Mouse (Mus musculus) macrophage (primary cell): ENCODE results near the gene Pjvk. TPM values are rescaled to one million over a fixed set of nuclear protein-coding genes. Genes with fewer than 3 reads are reported as not detected.

Source experiments
- H3K27ac ChIP-seq: fragments of 350-480 bp; formaldehyde crosslinking; 2 replicates; pipeline ENCODE4 v1.9.0; 2021
- H3K36me3 ChIP-seq: fragments of 350-480 bp; formaldehyde crosslinking; 2 replicates; pipeline ENCODE4 v1.9.0; 2021; ENCODE audit errors: inconsistent target
- H3K4me3 ChIP-seq: fragments of 350-480 bp; formaldehyde crosslinking; 2 replicates; pipeline ENCODE4 v1.9.0; 2021; ENCODE audit errors: inconsistent target
- H3K79me2 ChIP-seq: fragments of 350-480 bp; formaldehyde crosslinking; 2 replicates; pipeline ENCODE4 v1.9.0; 2021; ENCODE audit errors: inconsistent target
- WGBS: methylation state at CpG from one replicate; pipeline ENCODE4 v1.1.7; 2026; ENCODE audit warnings: inconsistent platforms; ENCODE audit not compliant: missing documents; 5-methylcytosine and 5-hydroxymethylcytosine counted together
- polyA plus RNA-seq: library from polyadenylated mRNA; stranded (reverse); fragments of 250-400 nt; gene quantifications from 3 replicates; pipeline ENCODE4 v1.2.4, GENCODE M21; 2018; ENCODE audit warnings: inconsistent platforms

The Pjvk gene
- polyA plus RNA-seq, 1 experiment from 2014 or later, result 0.33 TPM

- H3K36me3 ChIP-seq, result 0 out of 2 replicates have a peak, but pooled peaks cover under 1% of the 10 kb centered on the region
- H3K4me3 ChIP-seq, result peak overlapping the region; percentile 60
- WGBS, result under 1% methylated on average over 43 of the region's 44 CpGs
- peak overlapping the region; percentile 32 for H3K27ac ChIP-seq
- peaks cover 50% of the 10 kb centered on the region for H3K79me2 ChIP-seq
These were observed 27.2 kb downstream of the Pjvk start for GRCm38 (mm10) chr2:76675451-76675850.

- Histone ChIP-seq H3K79me2 (peaks cover 55% of the 10 kb centered on the region), H3K27ac (peak overlapping the region; percentile 32), H3K36me3 (0 out of 2 replicates have a peak, but pooled peaks cover 5% of the 10 kb centered on the region), H3K4me3 (peak overlapping the region; percentile 60)
- 39% methylated on average over 4 of the region's 4 CpGs for WGBS
These were observed 27.7 kb downstream of the Pjvk start for GRCm38 (mm10) chr2:76675949-76676348.

- Histone ChIP-seq H3K36me3 (0 out of 2 replicates have a peak, but pooled peaks cover 8% of the 10 kb centered on the region), H3K4me3 (peak overlapping the region; percentile 60), H3K27ac (peak overlapping the region; percentile 32), H3K79me2 (peaks cover 57% of the 10 kb centered on the region)
- 59% methylated on average over 13 of the region's 13 CpGs for WGBS
These were observed 28.3 kb downstream of the Pjvk start for GRCm38 (mm10) chr2:76676401-76677226.

GRCm38 (mm10) chr2:76682301-76682700 is 34.0 kb downstream of the Pjvk start:
- Histone ChIP-seq H3K4me3 (no peak overlapping the region), H3K79me2 (peaks cover 39% of the 10 kb centered on the region), H3K36me3 (peaks cover 64% of the 10 kb centered on the region), H3K27ac (no peak overlapping the region)
- 94% methylated on average over 8 of the region's 8 CpGs for WGBS

GRCm38 (mm10) chr2:76686986-76687385 is 38.7 kb downstream of the Pjvk start:
- Histone ChIP-seq H3K4me3 (no peak overlapping the region), H3K79me2 (no peaks in the 10 kb centered on the region; the same call in 1 of the 2 replicates), H3K27ac (no peak overlapping the region), H3K36me3 (peaks cover 66% of the 10 kb centered on the region)
- WGBS, result 92% methylated on average over 3 of the region's 3 CpGs

GRCm38 (mm10) chr2:76687608-76688007 is 39.3 kb downstream of the Pjvk start:
- no peak overlapping the region for H3K4me3 ChIP-seq
- H3K36me3 ChIP-seq, result peaks cover 66% of the 10 kb centered on the region
- 90% methylated on average over 3 of the region's 3 CpGs for WGBS
- H3K27ac ChIP-seq, result no peak overlapping the region
- H3K79me2 ChIP-seq, result no peaks in the 10 kb centered on the region

GRCm38 (mm10) chr2:76688162-76688561 is 39.9 kb downstream of the Pjvk start:
- WGBS, result 94% methylated on average over 7 of the region's 7 CpGs
- H3K4me3 ChIP-seq, result no peak overlapping the region
- peaks cover 66% of the 10 kb centered on the region for H3K36me3 ChIP-seq
- H3K79me2 ChIP-seq, result no peaks in the 10 kb centered on the region
- no peak overlapping the region for H3K27ac ChIP-seq

- no peaks in the 10 kb centered on the region for H3K79me2 ChIP-seq
- H3K36me3 ChIP-seq, result peaks cover 49% of the 10 kb centered on the region
- 44% methylated on average over 12 of the region's 12 CpGs for WGBS
- H3K27ac ChIP-seq, result no peak overlapping the region
- no peak overlapping the region for H3K4me3 ChIP-seq
These were observed 42.3 kb downstream of the Pjvk start for GRCm38 (mm10) chr2:76690436-76691204.

GRCm38 (mm10) chr2:76693765-76694164 is 45.5 kb downstream of the Pjvk start:
- Histone ChIP-seq H3K79me2 (no peaks in the 10 kb centered on the region), H3K36me3 (peaks cover 36% of the 10 kb centered on the region), H3K27ac (no peak overlapping the region), H3K4me3 (no peak overlapping the region)
- WGBS, result 87% methylated on average over 5 of the region's 5 CpGs

GRCm38 (mm10) chr2:76695290-76695689 is 47.0 kb downstream of the Pjvk start:
- peaks cover 36% of the 10 kb centered on the region for H3K36me3 ChIP-seq
- H3K27ac ChIP-seq, result no peak overlapping the region
- H3K79me2 ChIP-seq, result no peaks in the 10 kb centered on the region
- WGBS, result 56% methylated on average over 6 of the region's 6 CpGs
- H3K4me3 ChIP-seq, result no peak overlapping the region

- Histone ChIP-seq H3K36me3 (no peaks in the 10 kb centered on the region), H3K4me3 (no peak overlapping the region), H3K27ac (no peak overlapping the region), H3K79me2 (no peaks in the 10 kb centered on the region)
- WGBS, result 100% methylated on average over 3 of the region's 3 CpGs
These were observed 53.9 kb downstream of the Pjvk start for GRCm38 (mm10) chr2:76702188-76702587.

GRCm38 (mm10) chr2:76702751-76703150 is 54.5 kb downstream of the Pjvk start:
- 90% methylated on average over 5 of the region's 5 CpGs for WGBS
- Histone ChIP-seq H3K36me3 (no peaks in the 10 kb centered on the region), H3K27ac (no peak overlapping the region), H3K79me2 (no peaks in the 10 kb centered on the region), H3K4me3 (no peak overlapping the region)

- Histone ChIP-seq H3K36me3 (no peaks in the 10 kb centered on the region), H3K79me2 (no peaks in the 10 kb centered on the region), H3K4me3 (no peak overlapping the region), H3K27ac (no peak overlapping the region)
- WGBS, result 95% methylated on average over 13 of the region's 13 CpGs
These were observed 57.4 kb downstream of the Pjvk start for GRCm38 (mm10) chr2:76705655-76706054.
